Mouse (Mus musculus) subcutaneous adipose tissue, adult 2 months (tissue): ENCODE data around the gene Clca1. TPM values are rescaled to one million over a fixed set of nuclear protein-coding genes. Genes with fewer than 3 reads are reported as not detected.

Experiments
- polyA plus RNA-seq: library from polyadenylated mRNA; depleted of rRNA; stranded (reverse); fragments of >200 nt; gene quantifications from 2 replicates; pipeline ENCODE4 v1.2.3, GENCODE M21; 2012; ENCODE audit warnings: low replicate concordance; rRNA removed

Gene Clca1
- polyA plus RNA-seq = 0.29 and 5.3 TPM in 2 replicates

GRCm38 (mm10) chr3:145032676-145033075 lies at the start of gene Clca1:
Gene Clca1, minus strand, starts transcription at chr3:145032776.

GRCm38 (mm10) chr3:144974945-144975344 lies 57.6 kb downstream of the Clca1 start, which contains the start of gene Clca4a:
Gene Clca4a, minus strand, starts transcription at chr3:144975045.

Other genes with a start within 250 kb of the Clca1 start
- gene Clca3a2, start 213.3 kb downstream of the Clca1 start, polyA plus RNA-seq = 0.17 and 0.54 TPM in 2 replicates
- not detected in 2 replicates for gene Clca3b, start 183.4 kb downstream of the Clca1 start, polyA plus RNA-seq
- gene Clca4b, start 100.2 kb downstream of the Clca1 start, polyA plus RNA-seq = not detected in 2 replicates
- not detected in 2 replicates for gene Clca4a, start 57.7 kb downstream of the Clca1 start, polyA plus RNA-seq
- gene Clca2, start 66.7 kb upstream of the Clca1 start, polyA plus RNA-seq = 2.4 and 3.1 TPM in 2 replicates
- gene Odf2l, start 85.8 kb upstream of the Clca1 start, polyA plus RNA-seq = 3.9 and 4.8 TPM in 2 replicates